Mouse (Mus musculus): ENCODE results near the gene Smox. TPM values are rescaled to one million over a fixed set of nuclear protein-coding genes. Genes with fewer than 3 reads are reported as not detected.

Smox gene
- total RNA-seq, 2 experiments from 2014 or later = 21.4 to 22.2 TPM

DNA sequence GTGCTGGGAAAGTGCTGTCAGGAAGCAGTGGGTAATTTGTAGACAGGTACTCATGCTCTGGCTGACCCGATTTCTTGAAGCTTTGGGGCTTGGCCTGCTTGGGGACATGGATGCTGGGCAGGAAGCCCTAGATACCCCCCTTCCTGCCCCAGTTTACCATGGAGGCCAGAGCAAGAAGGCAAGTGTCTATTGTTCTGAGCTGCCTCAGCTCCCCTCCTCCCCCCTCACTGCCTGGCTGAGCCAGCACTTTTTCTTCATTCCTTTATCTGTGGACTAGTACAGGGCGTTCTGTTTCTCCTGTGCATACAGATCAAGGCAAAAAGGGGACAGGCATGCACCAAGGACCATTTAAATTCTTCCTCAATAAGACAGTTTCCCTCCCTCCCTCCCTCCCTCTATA, 17.2 kb downstream of the Smox start:
- DNase-seq = no peak
- intact Hi-C loops (cut with DNase I) = no loop called here

DNA sequence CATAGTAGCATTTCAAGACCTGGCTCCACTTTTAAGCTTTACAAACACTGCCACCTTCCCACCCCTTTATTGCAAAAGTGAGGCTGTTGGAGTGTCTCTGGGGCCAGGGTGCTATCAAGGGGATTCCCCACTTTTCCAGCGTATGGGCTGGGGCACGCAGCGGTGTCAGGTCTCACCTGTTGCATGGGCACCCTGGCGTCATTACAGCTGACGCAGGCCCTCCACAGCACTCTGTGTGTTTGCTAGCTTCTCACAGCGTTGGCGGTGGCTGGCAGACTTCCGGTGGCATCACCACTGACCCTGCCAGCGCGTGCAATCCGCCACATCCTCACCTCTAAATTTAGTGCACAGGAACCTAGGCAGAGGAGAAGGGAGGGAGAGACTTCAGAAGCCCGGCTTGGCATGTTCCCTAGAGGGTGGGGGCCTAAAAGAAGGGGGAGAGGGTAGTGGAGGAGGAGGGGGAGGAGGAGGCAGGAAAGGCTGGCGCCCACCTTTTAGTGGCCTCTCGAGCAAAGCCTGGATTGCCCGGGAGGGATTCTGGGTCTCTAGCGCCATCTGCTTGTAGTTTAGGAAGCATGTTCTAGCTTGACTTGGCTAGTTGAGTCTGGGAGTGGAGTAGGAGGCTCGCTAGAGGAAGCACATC, 18.5 kb downstream of the Smox start:
- intact Hi-C loops (cut with DNase I) = loop anchor here (1.0 to 10.0 kb wide), 5 partner anchors 67 to 545 kb away; partner anchors contain the start of gene Rnf24
- DNase-seq = peak; percentile 59 to 75

DNA sequence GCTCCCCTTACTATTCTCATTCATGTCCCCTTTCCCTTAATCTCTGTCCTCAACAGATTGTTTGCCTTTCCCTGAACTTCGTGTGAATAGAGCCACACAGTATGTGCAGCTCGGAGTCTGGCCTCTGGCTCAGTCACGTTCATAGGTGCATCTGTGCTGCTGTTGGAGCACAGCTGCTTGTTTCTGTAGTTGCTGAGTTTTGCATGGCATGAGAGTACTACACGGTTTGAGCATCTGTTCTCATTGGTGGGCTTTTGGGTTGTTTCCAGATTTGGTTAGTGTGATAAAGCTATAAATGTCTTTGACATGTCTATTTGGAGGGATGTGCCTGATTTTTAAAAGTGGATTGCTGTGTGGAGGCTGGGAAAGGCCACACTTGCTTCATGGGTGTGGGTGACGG, 19.2 kb downstream of the Smox start:
- intact Hi-C loops (cut with DNase I) = loop anchor here (1.0 to 10.0 kb wide), 5 partner anchors 68 to 546 kb away; partner anchors contain the start of gene Rnf24
- DNase-seq = no peak

DNA sequence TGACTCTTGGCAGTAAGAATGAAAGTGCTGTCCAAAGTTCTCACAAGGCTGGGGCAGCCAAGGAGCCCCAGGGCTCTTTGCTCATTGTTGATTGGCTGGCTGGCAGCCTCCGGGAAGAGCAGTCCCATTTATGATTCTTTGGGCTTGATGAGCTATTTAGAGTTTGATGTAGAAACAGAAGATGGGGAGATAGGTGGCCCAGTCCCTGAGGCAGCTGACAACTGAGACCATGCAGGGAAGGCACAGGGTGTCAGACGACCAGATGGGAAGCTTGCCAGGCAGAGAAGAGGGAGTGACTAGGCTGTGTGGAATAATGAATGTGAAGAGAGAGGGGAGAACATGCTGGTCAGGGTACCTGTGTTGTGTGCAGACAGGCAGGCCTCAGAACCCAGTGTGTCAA, 22.2 kb downstream of the Smox start:
- intact Hi-C loops (cut with DNase I) = loop anchor here (5.0 to 10.0 kb wide), 3 partner anchors 161 to 549 kb away; partner anchors contain the start of gene Rnf24
- DNase-seq = no peak

- no peak for DNase-seq
Measured at GRCm38 (mm10) chr2:131514055-131514621, 22.8 kb downstream of the Smox start.

GRCm38 (mm10) chr2:131517550-131517949, 26.3 kb downstream of the Smox start:
- DNase-seq = no peak
- intact Hi-C loops (cut with DNase I) = loop anchor here (10.0 kb wide), 2 partner anchors 223 to 553 kb away; no protein-coding TSS in a partner anchor

More at GRCm38 (mm10) chr2:131514055-131514621, 22.8 kb downstream of the Smox start:
- intact Hi-C loops (cut with DNase I) = loop anchor here (5.0 to 10.0 kb wide), 3 partner anchors 162 to 549 kb away; partner anchors contain the start of gene Rnf24

DNA sequence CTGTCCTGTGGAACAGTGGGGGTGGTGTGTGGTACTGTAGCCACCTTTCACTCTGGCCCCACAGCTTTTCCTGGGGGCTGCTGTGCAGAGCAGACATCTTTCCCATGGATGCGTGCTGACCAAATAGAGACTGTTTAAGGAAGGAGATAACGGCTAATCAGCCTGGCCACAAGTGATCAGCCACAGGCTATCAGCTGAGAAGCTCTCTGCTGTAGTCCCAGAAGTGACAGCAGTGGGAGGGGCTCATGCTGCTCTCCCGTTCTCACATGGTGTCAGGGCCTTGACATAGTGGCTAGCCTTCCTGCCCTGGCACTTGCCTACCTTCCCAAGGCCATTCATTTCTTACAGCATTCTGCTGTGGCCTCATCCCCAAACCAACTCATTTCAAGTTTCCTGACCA, 27.5 kb downstream of the Smox start:
- intact Hi-C loops (cut with DNase I) = loop anchor here (10.0 kb wide), 2 partner anchors 224 to 554 kb away; no protein-coding TSS in a partner anchor
- no peak for DNase-seq

- intact Hi-C loops (cut with DNase I) = no loop called here
- DNase-seq = no peak
Measured at GRCm38 (mm10) chr2:131520743-131521142, 29.4 kb downstream of the Smox start.

DNA sequence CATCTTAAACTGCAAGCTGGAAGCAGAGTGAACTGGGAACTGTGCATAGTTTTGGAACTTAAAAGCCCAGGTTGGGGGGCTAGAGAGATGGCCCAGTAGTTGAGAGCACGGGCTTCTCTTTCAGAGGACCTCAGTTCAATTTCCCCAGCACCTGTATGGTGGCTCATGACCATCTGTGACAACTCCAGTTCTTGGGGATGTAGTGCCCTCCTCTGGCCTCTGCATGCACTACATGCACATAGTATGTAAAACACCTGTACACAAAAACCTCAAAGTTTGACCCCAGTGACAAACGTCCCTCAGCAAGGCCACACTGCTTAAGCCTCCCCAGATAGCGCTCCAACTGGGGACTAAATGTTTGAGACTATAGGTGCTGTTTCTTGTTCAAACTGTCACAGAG, 35.8 kb downstream of the Smox start:
- intact Hi-C loops (cut with DNase I) = no loop called here
- DNase-seq = no peak

DNA sequence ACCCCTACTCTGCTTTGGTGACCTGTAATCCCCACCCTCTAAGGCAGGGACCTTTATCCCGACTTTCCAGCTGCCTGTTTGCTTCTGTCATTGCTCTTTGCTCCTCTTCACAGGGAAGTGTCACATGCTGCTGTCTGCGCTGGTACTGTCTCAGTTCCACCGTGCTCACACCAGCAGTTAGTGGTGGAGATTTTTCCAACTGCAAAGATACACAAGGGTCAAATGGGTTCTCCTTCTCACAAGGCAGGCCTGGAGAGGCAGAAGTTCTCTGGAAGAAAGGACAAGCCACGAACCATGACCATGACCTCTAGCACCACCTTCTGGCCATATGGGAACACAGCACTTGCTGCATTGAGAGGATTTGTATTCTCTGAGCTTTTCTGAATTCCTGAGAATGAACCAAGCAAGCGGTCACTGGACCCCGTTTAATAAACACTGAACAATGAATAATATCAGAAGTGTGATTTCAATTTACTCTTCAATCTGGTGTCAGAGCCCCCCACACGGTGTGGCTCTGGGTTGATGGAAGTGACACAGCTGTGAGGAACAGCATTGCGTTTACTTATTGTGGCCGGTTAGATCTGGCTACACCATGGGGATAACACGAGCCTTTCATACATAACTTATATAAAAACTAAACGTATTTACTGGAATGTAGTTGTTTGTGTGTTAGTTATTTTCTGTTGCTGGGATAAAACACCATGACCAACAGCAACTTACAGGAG, 38.8 kb downstream of the Smox start:
- DNase-seq = peak; percentile 61 to 62
- intact Hi-C loops (cut with DNase I) = loop anchor here (1.0 kb wide), 1 partner anchor 107 kb away; no protein-coding TSS in a partner anchor

GRCm38 (mm10) chr2:131530623-131531008, 39.3 kb downstream of the Smox start:
- intact Hi-C loops (cut with DNase I) = loop anchor here (1.0 kb wide), 1 partner anchor 107 kb away; no protein-coding TSS in a partner anchor
- peak; percentile 55 to 56 for DNase-seq

DNA sequence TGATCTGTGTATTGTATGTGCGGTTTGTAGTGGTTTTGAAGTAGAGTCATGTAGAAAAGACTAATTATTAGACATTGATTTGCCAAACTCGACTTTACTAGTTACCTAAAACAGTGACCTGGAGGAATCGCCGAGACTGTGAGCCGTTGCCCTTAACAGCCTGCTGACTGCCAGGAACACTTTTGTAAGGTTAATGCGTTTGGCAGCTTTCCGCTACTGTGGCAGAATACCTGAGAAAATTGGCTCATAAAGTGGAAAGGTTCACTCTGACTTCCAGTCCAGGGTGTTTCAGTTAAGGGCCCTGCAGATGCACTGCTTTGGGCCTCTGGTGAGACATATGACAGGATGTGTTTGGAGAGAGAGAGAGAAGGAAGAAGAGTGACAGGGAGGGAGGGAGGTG, 40.0 kb downstream of the Smox start:
- intact Hi-C loops (cut with DNase I) = no loop called here

GRCm38 (mm10) chr2:131535168-131535567, 43.9 kb downstream of the Smox start:
- intact Hi-C loops (cut with DNase I) = no loop called here
- no peak for DNase-seq

More for the DNA sequence above, 40.0 kb downstream of the Smox start:
- no peak for DNase-seq

DNA sequence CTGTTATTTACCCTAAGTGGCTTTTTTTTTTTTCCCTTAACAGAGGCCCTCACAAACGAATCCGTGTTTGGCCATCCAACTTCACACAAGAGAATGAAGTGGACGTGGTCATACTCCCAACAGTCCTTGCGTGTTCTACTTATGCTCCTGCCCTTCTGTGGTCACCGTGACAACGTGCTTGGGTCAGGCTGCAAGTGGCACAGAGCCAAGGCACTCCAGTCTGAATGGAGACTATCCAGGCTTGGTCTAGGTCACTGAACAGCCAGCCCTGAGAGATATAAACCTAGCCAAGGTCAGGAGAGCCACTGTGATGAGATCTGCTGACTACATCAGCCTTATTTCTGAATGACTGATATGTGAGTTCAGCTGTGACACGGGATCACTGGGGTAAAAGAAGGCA, 47.0 kb downstream of the Smox start:
- intact Hi-C loops (cut with DNase I) = no loop called here
- DNase-seq = no peak

DNA sequence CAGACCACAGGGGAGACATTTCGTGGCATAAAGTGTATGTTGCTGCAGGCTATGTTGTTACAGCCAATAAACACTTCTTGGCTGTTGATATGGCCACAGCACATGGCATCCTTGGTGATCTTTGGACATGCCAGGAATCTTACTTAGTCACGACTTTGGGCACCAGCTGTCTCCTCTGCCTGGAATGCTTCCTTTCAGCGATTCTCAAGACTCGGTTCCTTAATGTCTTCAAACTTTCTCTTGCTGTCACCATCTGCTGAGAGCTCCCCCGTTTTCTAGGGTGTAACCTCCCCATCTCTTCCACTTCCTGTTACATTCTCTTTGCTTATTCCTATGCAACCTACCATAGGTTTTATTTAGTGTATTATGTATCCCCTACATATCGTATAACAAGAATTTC, 48.5 kb downstream of the Smox start:
- intact Hi-C loops (cut with DNase I) = no loop called here
- DNase-seq = no peak

GRCm38 (mm10) chr2:131541686-131542085, 50.4 kb downstream of the Smox start:
- intact Hi-C loops (cut with DNase I) = loop anchor here (1.0 kb wide), 1 partner anchor 231 kb away; no protein-coding TSS in a partner anchor
- DNase-seq = no peak

DNA sequence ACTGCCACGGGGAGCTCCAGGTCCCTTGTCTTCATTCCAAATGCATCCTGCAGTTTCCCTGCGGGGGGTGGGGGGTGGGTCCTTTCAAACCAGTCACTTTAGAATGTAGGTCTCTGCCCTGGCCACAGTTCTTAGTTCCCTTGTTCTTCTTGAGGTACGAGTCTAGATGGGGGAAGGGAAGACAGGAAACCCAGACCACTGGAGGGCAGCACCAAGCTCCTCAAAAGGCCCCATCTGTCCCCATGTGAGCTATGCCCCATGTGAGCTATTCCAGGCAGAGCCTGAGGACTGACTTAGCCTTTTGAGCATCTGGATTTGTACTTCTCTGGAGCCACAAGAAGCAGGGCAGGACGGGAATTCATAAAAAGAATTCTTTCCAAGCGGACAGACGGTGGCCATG, 51.2 kb downstream of the Smox start:
- DNase-seq = no peak
- intact Hi-C loops (cut with DNase I) = no loop called here

GRCm38 (mm10) chr2:131545386-131546307, 54.4 kb downstream of the Smox start:
- intact Hi-C loops (cut with DNase I) = loop anchor here (1.0 to 5.0 kb wide), 3 partner anchors 122 to 267 kb away; no protein-coding TSS in a partner anchor
- peak; percentile 68 to 69 for DNase-seq

DNA sequence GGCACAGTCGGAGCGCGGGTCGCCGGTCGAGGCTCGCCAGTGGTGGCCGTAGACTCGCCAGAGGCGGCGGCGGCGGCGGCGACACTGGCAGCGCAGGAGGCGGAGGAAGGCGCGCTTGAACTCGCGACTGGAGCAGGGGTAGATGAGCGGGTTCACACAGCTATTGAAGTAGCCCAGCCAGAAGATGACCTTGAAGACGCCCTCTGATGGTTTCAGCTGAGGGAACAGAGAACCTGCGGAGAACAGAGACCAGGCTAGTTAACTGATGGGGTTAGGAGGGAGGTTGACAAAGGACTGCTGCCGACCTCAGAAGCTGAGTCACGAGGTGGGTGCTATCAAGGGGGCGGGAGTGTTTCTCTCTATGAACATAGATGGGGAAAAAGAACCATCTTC, 55.0 kb downstream of the Smox start:
- intact Hi-C loops (cut with DNase I) = loop anchor here (5.0 kb wide), 1 partner anchor 121 kb away; no protein-coding TSS in a partner anchor
- no peak for DNase-seq

All from heart, postnatal 36 days (tissue).